Mouse (Mus musculus) skeletal muscle tissue, postnatal 0 days (tissue): ENCODE results near the gene Rab12. TPM values are rescaled to one million over a fixed set of nuclear protein-coding genes. Genes with fewer than 3 reads are reported as not detected.

Experiments
- polyA plus RNA-seq: library from polyadenylated mRNA; unstranded; fragments of >200 nt; fragmentation: Nextera tagmentation; extraction: Ambion mirVana; gene quantifications from 2 replicates; pipeline ENCODE4 v1.2.1, GENCODE M21; 2015

The Rab12 gene
- polyA plus RNA-seq, result 75.7 and 87.2 TPM in 2 replicates

DNA sequence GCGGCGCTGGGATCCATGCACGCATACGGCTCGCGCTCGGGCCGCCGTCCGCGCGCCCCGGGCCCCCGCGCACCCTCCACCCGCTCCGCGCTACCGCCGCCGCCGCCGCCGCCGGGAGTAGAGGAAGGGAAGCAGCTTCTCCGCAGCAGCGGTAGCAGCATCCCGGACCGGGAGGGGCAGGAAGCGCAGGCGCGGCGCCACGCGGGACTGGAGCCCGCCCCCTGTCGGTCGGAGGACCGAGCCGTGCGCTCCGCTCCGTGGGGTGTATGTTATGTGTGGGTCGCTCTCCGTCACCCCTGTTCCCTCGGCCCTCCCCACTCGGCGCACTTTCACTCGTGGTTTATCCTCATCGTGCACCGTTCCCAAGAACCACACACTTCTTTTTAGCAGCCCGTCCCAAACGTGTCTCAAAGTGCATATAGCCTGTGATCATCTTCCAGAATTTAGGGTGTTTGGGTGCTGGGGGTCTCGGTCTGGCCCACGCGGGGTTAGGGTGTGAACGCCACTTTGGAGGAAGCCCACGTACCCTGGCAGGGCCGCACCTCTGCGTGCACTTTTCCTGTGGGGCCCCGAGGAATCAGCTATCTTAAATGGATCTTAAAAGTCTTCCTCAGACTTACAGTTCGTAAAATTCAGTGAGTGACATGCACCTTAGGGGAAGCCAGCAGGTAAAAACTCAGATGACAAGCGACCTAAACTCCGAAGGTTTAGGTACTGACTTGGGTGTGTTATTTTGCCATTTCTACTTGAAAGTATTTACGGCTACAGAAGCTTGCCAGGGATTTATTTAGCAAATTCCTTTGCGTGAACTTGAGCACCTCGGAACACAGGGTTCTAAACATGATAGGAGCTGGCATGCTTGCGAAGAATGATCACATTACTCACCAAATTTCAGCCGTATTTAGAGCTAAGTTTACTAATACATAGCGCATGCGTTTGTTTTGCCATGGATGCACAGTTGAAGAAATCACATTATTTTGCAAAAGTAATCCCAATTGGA lies at the start of gene Rab12:
Gene Rab12 (minus strand): TSS at position 176 of the 1,000 bp plus-strand sequence.

DNA sequence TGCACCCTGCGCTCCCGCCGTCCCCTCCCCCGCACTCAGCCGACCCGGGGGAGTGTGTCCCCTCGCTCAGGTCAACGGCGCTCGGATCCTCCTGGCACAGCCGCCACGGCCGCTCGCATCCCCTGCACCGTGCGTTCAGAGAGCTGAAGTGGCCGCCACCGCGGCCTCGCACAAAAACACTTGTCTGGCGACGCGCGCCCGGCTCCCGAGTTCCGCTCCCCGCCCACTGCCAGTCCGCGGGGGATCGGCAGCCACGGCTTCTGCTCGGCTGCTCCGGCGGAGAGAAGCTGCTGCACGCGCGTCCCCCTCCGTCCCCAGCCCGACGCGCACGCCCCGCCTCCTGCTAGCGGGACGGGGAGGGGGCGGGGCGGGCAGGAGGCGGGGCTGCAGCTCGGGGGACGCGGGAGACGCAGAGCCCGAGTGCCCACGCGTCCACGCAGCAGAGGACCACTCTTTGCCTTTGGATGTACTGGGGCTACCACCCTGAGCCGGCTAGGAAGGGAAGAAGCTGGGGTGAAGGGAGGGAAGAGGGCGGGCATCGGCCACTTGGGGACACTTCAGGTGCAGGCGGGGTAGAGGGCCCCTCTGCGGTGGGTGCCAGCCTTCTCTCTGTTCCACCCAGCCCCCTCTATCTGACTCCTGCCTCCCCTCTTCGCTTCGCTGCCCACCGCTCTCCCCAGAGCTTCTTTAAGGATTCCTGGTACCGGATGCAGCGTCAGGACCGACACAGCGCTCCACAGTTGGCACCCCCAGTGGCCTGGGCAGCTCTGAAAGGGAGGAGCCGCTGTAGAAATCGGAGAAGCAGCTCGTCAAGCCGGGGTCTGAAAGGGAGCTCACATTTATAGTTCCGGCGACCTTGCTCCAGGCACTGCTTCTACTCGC lies 69.8 kb downstream of the Rab12 start, which contains the start of gene Mtcl1:
Gene Mtcl1 (minus strand): TSS at position 291 of the 882 bp plus-strand sequence.

Other genes starting within 250 kb of the Rab12 start
- 5.5 and 6.4 TPM in 2 replicates for gene Mtcl1, start 70.0 kb downstream of the Rab12 start, polyA plus RNA-seq
- gene Themis3, start 74.9 kb upstream of the Rab12 start, polyA plus RNA-seq, result not detected in 2 replicates